Mouse (Mus musculus): ENCODE measurements at regions not wholly inside any gene's neighbourhood (a gene's known extent, or its start where the extent isn't known, plus 50 kb on each side); places are given as distances from the start of the nearest gene placed in this dataset.
A peak's percentile ranks its signal among the peaks of the same experiment; 100 is the strongest.
"Not testable (repeated sequence)": the region's sequence is repeated elsewhere in the genome, so short reads cannot be mapped to it uniquely, and the experiment has no call there.

DNA sequence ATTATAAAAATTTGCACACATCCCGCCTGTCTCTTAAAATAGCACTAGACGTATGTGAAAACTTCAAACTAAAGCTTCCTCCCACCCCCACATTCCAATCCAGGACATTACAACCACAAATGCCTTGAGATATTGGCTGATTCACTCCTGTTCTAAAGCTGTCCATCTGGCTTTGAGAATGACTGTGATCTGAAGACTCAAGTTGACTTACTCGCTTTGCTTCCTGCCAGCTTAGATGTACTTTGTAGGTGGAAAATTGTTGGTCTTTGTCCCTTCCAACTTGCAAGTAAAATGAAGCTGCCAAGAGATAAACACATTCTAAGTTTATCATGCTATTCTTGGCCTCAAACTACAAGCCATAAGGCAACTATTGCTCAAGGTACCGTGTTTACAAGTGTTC, 779.7 kb downstream of the Cetn3 start:
- DNase-seq: no peak

- DNase-seq: no peak
Measured at GRCm38 (mm10) chr13:82570925-82571324, 788.0 kb downstream of the Cetn3 start.

DNA sequence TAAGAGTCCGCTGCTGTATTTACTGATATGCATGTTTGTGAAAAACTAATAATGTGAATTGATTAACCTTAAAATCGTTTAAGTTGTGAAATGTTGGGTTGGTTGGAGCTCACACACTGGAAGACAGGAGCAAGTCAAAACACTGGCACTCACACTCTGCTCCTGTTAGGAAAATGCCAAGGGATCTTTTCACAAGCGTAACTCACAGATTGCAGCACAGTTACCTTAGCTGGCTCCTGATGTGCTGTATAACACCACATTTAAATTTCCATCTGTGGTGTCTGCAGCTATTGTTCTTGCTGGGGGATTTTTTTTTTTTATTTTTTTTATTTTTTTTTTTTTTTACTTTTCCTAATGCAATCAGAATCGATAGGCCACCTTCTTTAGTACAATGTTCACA, 795.1 kb downstream of the Cetn3 start:
- no peak for DNase-seq

DNA sequence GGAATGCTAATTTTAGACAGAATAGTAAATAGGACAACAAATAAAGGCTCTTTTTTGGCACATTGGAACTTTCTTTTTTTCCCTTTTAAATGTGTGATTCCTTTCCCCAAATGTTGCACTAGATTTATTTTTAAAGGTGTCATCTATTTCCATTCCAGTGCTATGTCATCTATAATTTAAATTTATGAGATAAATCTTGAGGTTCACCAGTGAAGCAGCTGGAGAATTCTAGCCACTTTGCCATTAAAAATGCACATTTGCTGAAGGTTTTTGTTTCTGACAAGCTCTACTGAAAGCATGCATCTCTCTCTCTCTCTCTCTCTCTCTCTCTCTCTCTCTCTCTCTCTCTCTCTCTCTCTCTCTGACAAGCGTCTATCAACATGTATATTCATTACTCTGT, 803.5 kb downstream of the Cetn3 start:
- no peak for DNase-seq

DNA sequence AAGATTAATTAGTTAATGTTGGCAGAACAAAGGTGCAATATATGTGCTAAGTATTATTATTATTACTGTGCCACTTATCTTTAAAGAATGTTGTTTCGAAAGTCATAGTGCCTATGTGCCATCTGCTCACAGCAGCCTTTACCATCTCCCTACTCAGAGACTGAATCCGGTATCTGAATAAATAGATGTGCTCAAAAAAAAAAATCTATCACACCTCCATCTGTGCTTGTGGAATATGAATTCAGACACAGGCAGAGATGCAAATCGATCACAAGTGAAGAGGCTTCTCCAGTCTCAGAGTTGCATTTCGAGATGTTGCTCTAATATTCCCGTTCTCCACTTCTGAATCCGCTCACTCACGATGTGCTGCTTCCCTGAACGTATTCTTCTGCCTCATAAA, 811.0 kb downstream of the Cetn3 start:
- DNase-seq: no peak

GRCm38 (mm10) chr13:82595566-82595965, 812.7 kb downstream of the Cetn3 start:
- peak; percentile 4 for DNase-seq

DNA sequence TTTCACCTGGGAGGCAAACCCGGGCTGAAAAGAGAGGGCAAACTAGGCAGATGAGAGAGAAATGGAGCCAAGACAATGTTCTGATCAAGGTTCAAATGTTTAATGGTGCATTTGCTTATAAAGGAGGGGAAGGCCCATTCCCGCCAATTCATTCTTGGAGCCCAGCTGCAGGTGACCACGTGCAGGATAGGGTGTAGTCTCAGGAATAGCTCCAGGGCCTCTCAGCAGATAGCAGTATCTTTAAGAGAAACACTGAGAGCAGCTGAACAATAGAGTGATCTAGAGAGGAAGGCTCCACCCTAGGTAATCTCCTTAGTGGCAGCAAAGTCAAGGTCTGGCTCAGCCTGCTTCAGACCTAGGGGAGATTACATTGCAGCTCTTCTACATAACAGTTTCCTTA, 823.0 kb downstream of the Cetn3 start:
- not testable (repeated sequence) for DNase-seq

DNA sequence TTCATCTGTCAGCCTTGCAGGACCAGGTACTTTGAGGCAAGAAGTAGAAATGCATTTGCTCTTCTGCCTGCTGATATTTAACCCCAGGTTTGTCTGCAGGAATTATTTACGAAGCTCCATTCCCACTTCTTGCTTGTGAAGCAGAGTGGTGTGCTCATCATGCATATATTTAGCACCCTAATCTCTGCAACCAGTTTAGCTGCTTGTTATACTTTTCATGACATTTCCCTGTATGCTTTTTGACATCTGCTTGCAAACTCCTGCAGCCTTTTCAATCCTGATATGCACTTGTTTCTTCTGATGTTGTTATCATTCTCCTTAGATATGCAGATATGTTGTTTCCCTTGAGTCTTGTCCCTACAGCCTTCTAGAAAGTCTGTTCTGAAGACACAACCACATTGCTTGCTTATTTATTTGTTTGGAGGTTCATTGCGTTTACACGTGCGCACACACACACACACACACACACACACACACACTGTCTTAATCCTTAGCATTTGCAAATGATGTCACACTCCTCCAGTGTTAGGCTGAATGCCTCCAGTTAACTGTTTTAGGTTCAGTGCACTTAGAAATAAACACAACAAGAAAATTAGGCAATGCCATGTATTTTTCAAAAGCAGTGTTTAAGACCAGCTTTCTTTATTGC, 836.3 kb downstream of the Cetn3 start:
- no peak for DNase-seq

GRCm38 (mm10) chr13:82620036-82620435, 837.2 kb downstream of the Cetn3 start:
- no peak for DNase-seq

DNA sequence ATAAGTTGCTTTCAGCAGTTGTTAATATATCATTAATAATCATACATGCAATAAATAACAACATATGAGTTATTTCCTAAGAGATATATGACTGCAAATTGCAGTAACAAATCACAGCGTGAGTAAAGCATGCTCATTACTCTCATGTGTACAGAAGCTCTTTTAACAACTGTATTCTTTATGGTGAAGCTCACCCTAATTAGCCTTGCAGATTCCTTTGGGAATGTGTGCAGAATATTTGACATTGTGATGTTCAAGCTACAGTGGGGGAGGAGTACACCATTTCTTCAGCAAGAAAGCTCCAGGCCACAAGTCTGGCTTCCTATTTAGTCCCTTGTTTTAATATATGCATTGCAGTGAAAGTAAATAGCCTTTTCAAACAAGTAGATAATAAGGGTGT, 837.9 kb downstream of the Cetn3 start:
- no peak for DNase-seq

- not testable (repeated sequence) for DNase-seq
Measured at GRCm38 (mm10) chr13:82628727-82629126, 845.9 kb downstream of the Cetn3 start.
